Mouse (Mus musculus): ENCODE data around the gene Trap1.
"Not testable (repeated sequence)": the region's sequence is repeated elsewhere in the genome, so short reads cannot be mapped to it uniquely, and the experiment has no call there.

Trap1 gene

DNA sequence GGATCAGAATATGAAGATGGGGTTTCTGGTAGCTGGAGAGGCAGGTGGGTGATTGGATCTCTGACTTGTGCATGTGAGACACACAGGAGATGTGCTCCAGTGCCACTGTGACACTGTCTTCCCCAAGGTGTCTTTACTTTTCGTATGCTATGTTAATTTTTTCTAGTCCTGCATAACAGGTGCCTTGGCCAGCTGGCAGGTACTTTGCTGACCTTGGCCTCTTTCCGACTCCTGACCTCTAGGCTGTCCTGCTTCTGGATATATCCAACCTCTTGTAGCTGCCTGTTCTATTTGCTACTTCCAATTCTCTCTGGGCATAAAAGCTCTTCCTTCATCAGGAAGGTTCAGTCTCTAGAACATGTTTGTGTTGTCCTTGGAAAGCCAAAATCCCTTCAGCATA is 42.1 kb downstream of the Trap1 start:
- DNase-seq = no peak

DNA sequence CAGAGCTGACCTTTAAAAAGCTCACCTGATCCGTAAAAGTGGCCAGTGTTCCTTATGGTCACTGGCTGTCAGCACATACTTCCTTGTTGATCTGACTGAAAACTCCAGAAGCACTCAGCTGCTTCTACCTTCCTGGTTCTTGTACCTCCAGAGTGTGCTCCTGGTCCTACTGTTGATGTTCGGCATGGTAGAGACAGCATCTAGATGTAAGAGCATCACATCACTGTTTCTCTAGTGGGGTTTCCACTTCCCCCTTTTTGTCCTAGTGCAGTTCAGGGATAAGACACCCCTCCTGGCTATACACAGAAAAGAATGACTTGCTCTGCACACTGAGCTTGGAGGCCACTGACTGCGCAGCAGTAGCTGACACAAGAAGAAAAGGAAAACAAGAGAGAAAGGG is 43.2 kb downstream of the Trap1 start:
- DNase-seq = no peak

DNA sequence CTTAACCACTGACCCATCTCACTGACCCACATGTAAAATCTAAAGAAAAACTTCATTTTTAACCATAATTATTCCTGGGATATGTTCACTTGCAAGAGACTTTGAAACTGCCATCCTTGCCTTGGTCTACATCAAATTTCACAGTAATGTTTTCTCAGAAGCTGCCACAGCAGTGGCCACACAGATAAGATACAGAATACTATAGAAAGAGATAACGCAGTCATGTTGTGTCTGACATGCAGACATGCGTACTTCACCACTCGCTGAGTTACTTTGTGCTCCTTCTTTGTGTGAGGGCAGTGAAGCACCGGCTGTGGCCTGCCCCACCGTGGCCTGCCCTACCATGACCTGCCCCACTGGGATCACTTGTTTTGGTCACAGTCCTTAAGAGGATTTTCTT is 43.7 kb downstream of the Trap1 start:
- DNase-seq = no peak

DNA sequence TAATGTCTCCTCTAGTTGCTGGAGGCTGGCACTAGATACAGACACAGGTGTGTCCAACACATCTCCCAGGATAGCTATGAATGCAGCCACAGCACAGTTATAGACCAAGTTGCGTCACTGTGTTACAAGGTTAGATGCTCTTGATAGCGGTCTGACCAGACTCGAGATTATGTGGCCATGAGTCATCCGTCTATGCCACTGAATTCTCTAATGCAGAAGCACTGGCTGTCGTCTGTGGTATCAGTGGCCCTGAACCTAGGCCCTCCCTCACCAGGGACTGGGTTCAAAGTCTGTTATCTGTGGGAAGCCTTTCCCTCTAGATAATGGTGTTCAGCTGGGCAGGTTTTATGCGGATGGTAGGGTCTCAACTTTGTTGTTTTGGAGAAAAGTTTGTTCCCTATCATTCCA is 45.3 kb downstream of the Trap1 start:
- no peak for DNase-seq

DNA sequence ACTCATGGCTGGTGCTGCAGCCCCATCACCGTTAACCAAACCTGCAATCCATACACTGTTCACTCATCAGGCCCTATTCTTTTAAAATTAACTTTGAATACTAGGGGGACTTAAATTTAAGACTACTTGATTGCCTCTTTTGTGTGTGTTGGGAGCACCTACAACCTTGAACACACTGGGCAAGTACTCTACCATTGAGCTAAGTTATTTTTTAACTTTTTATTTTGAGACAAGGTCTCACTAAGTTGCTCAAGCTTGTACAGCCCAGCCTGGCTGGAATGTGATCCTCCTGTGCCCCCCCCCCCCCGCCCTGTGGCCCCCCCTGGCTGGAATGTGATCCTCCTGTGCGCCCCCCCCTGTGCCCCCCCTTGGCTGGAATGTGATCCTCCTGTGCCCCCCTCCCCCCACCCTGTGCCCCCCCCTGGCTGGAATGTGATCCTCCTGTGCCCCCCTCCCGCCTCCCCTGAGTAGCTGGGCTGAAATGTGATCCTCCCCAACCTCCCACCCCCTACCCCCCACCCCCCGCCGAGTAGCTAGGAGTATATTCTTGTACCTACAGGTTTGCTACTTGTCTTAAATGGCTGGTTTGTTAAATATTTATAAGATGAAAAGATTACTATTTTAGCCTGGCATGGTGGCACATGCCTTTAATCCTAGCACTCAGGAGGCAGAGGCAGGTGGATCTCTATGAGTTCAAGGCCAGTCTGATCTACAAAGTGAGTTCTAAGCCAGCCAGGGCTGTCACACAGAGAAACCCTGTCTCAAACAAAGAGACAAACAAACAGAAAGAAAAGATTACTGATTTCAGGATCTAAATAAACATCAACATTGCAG is 46.0 kb downstream of the Trap1 start:
- DNase-seq = no peak

DNA sequence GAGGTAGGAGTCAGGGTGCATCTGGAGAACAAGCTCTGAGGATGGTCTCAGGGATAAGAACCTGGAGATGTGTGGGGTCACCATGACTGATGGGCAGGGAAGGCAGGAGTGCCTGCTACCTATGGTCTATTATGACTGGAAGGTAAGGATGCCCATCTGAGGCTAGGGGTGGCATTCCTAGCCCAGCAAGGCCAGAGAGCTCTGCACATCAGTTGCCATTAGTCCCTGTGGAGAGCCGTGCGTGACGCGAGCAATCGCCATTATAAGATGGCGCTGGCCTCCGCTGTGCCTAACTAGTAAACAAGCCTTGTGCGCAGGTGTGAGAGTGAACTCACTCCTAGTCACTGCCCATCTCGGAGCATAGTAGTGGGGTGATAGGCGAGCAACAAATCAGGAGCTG is 47.1 kb downstream of the Trap1 start:
- no peak for DNase-seq

DNA sequence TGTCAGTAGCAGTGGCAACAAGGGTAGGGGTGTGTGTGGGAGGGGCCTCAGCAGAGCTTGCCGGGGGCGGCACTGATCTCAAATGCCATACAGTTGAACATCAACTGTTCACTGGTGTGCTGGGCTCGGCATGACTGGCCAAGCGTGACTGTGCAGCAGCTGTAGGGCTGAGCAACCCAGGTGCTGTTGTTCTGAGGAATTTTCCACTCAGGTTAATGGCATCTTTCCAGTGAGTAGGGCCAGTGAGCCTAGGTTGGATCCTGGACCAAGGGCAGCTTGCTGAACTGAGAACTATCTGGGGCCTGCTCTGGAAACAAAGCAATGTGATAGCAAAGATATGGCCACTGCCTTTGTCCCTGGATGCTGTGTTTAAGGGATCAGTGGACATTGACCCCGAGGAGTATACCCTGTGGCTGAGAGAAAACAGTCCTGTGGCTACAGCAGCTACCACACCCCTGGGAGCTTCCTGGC is 48.2 kb downstream of the Trap1 start:
- DNase-seq = no peak

DNA sequence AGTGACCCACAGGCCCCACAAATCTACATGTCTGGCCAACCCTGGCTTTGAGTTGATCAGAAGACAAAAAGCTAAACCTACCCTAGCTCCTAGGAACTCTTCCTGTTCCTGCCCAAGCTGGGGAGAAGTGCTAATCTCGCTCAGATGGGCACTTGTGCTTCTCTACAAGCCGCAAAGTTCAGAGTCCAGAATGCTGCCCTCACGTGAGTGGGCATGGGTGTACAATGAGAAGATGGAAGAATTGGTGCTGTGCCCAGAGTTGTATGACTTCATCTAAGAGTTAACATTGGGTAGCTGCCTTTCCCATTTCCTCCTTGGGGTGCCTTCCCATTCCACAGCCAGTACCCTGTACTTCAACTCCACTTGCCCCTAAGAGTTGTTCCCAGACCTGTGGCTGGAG is 50.4 kb downstream of the Trap1 start:
- no peak for DNase-seq

DNA sequence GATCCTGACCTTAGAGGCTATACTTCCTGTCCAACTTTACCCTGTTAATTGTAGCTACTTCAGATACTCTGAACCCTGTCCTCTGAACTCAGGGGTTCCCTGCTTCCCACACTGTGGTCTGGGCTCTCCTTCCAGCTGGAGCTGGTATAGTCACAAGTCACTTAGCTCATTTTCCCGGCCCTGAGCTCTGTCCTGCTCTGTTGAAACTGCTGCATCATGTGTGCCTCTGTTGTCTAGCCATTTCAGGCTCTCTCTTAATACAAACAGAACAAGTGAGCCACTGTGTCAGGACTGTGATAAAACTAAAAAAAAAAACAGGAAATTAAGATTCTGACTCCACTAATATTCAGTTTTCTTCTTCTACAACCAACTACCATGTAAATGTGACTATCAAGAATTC is 51.0 kb downstream of the Trap1 start:
- DNase-seq = no peak

DNA sequence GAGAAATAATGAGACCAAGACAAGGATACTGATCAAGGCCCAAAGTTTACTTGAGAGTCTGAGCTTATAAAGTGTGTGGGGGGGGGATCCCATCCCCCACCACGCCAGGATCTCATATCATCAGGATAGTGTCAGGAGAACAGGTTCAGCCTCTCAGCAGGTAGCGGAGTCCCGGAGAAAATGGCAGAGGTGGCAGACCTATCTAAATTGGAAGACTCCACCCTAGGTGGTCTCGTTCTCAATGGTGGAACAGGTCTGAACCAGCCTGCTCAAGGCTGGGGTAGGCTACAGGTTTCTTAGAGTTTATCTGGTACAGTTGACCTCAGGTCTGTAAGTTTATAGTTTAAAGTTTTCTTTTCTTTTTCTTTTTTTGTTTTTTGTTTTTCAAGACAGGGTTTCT is 54.9 kb downstream of the Trap1 start:
- DNase-seq = no peak

DNA sequence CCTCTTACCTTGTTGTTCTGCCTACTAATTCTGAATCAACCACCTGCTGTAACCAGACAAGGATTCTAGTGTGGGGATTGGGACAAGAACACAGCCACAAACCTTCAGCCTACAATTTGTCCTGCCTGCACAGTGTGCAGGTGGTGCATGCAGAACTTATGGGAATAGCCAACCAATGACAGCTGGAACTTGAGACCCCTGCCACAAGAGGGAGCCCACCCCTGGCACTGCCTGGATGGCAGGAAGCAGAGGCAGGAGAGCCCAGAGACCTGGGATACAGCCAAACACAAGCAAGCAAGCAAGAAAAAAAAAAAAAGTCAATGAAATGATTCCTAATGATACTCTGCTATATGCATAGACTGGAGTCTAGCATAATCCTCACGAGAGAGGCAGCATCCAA is 56.4 kb downstream of the Trap1 start:
- no peak for DNase-seq

DNA sequence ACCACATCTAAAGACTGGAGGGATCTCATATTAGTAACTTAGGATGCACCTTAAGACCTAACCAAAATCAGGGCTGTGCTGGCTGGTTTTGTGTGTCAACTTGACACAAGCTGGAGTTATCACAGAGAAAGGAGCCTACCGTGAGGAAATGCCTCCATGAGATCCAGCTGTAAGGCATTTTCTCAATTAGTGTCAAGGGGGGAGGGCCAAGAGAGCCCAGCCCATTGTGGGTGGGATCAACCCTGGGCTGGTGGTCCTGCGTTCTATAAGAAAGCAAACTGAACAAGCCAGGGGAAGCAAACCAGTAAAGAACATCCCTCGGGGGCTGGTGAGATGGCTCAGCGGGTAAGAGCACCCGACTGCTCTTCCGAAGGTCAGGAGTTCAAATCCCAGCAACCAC is 60.2 kb downstream of the Trap1 start:
- not testable (repeated sequence) for DNase-seq

DNA sequence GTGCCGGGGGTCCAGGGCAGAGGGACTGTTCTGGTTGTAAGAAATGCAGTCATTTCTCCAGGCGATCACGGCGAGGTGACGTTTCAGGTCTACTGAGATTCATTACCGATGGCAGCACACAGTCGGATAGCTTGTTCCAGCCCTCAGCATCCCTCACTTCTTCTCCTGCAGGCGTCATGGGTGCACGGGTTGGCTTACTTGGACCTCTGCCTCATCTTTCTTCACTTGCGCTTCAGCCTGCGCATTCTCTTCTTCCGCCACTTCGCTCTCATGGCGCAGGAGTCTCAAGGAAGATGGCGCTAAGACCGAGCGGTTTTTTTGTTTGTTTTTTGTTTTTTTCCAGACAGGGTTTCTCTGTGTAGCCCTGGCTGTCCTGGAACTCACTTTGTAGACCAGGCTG is 60.8 kb downstream of the Trap1 start:
- not testable (repeated sequence) for DNase-seq

DNA sequence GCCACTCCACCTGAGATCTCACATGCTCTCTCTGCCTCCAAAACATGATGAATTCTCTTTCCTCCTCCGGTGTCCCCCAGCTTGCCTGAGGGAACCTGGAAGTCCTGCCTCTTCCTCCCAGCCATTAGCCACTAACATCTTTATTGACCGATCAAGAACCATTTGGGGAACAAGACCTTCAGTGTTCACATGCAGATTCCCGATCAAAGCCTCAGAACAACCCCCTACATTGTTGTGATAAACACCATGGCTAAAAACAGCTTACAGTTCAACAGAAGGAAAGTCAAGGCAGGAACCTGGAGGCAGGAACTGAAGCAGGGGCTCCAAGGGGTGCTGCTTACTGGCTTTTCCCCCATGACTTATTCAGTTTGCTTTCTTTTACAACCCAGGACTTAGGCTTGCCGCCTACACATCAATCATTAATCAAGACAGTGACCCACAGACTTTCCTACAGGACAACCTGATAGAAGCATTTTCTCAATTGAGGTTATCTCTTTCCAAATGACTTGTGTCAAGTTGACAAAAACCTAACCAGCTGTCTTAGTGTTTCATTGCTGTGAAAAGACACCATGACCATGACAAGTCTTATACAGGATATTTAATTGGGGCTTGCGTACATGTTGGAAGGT is 63.5 kb downstream of the Trap1 start:
- DNase-seq = no peak

DNA sequence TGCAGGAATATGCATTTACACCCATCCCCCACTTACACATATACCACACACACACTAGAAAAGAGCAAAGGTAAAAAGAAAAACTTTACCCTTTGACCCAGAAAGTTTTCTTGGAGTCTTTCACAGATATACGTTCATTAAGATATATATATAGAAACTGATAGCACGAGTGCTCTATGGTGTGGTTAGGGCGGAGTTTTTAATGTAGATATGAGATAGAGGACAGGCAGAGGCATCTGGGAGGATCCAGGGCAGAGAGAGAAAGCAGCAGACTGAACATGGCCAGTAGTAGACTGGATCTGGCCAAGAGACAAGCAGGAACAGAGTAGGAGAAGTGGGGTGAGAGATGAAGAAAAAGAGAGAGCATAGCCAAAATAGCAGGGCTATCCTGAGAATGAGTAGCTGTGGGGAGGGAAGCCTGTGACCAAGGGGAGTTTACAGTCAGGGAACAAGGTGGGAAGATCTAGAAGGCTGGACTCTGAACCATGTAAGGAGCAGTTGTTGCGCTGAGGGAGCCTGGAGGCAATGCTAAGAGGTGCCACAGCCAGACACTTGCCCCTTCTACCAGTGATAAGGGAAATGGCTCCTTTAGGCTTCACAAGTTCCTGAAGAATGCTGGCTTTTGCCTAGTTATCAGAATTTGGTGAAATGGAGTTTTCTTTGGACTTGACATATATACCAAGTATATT is 64.6 kb downstream of the Trap1 start:
- no peak for DNase-seq

DNA sequence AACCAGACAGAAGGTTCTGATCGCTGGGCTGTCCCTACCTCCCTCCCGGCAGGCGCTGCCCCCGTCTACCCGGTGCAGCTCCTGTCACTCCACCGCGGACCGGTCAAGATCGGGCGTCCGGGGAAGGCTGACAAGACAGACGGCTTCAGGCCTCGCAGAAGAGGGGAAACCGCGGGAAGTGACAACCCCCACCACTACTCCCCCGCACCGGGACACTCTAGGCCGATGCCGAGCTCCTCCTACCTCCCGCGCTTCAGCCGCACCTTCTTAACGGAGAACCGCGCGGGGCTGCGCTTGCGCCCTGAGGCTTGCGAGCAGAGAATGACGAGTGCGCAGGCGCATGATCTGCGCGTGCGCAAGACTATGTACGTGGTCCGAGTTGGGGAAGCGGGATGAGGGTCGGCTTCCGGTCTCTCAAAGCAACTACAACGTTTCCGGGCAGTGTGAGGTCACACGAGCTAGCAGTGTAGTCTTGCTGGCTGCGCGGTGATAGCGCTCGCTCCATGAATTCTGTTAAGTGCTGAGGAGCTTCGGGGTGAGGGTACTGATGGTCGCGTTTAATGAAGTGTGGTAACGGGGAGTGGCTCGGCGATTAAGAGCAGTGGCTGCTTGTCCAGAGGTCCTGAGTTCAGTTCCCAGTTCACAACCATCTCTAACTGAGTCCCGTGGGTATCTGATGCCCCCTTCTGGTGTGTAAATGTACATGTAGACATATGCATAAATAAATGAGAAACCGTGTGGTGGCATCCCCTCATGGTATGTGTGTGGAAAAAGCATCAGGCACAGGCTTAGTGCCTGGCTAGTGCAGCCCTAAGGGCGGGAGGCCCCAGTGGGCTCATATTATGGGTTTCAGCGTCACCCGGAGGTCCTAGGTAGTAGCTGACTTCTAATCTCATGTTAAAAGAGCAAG is 73.9 kb downstream of the Trap1 start, which contains the start of gene Slx4:
Slx4 (minus strand) TSS at position 282 of the 910 bp plus-strand sequence.
- DNase-seq = peak; percentile 96 to 97
